14 mouse cellular contexts compared by ENCODE assay signal in the genomic region with DNA sequence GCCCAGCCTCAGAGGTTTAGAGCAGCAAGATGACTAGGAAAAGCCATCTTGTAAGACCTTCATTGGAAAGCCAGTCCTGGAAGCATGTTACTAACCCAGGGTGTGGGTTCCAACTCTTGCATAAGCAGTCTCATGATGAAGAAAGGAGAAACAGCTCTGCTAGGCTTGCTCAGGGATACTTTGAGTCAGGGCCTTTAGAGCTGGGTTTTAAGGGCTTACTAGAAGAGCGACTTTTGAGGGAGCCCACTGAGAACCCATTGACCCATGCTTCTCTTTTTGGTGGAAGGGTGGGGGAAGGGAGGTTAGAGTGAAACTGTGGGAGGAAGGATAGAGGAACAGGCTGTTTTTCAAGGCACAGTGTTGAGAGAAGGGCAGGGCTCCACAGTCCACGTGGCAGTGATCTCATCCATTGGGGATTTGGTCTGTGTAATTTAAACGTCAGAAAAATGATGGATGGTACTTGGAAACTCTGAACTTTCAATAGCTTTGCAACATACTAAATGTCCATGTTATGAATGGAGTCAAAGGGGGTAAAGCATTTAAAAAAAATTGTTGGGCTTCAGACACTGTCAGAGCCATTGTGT. TPM values are rescaled to one million over a fixed set of nuclear protein-coding genes. Genes with fewer than 3 reads are reported as not detected.
DNase-seq lines count a peak whose midpoint lies in the region; ATAC-seq and TF ChIP-seq lines count a peak whose summit lies in the region.
"Had no signal": no experiment of that assay in that cellular context is flagged by ENCODE, and none has a peak within 500 bp of the region (broad histone marks: within the 10 kb centered on the region; RNA-seq: fewer than 3 reads in every experiment).

No protein-coding gene starts in this region.

- H3K36me3 ChIP-seq in kidney, postnatal 0 days (ENCODE audit: insufficient read depth, low read length), result no peaks in the 10 kb centered on the region
- no peaks in the 10 kb centered on the region for H3K36me3 ChIP-seq in myocyte (ENCODE audit: control insufficient read depth, insufficient read depth)
- H3K36me3 ChIP-seq in midbrain, embryonic 11.5 days (ENCODE audit: control insufficient read depth, insufficient read depth, low read length), result no peaks in the 10 kb centered on the region
- H3K36me3 ChIP-seq: hindbrain, embryonic 10.5 days; neural tube, embryonic 13.5 days had no signal

- H3K4me2 ChIP-seq in kidney, postnatal 0 days (ENCODE audit: low read length), result no peak overlapping the region
- H3K4me2 ChIP-seq in myocyte (ENCODE audit: low read depth), result peak overlapping the region; percentile 21
- no peak overlapping the region for H3K4me2 ChIP-seq in midbrain, embryonic 11.5 days
- H3K4me2 ChIP-seq: neural tube, embryonic 13.5 days had no signal

- no peak overlapping the region for H3K27ac ChIP-seq in kidney, postnatal 0 days
- no peak overlapping the region for H3K27ac ChIP-seq in midbrain, embryonic 11.5 days (ENCODE audit: low read depth, low read length)
- H3K27ac ChIP-seq: hindbrain, embryonic 10.5 days; liver, embryonic 14.5 days; neural tube, embryonic 13.5 days had no signal

- no peak overlapping the region for H3ac ChIP-seq in myocyte (ENCODE audit: control insufficient read depth, insufficient read length)

- H3K9me3 ChIP-seq in kidney, postnatal 0 days (replicated peaks; ENCODE audit: low read length), result no peaks in the 10 kb centered on the region
- H3K9me3 ChIP-seq in midbrain, embryonic 11.5 days (ENCODE audit: control insufficient read depth, low read length), result no peaks in the 10 kb centered on the region
- H3K9me3 ChIP-seq: hindbrain, embryonic 10.5 days; neural tube, embryonic 13.5 days had no signal

- ATAC-seq in kidney, postnatal 0 days (replicated peaks; ENCODE audit: low FRiP score, low read depth), result no peak
- ATAC-seq in midbrain, embryonic 11.5 days (ENCODE audit: low FRiP score), result no peak

- no peak for TF ChIP-seq CTCF in kidney, postnatal 0 days (IDR thresholded peaks at IDR 0.05; ENCODE audit: low read depth)

- no peak overlapping the region for H3K9ac ChIP-seq in kidney, postnatal 0 days (ENCODE audit: low read depth, low read length)
- no peak overlapping the region for H3K9ac ChIP-seq in midbrain, embryonic 11.5 days (ENCODE audit: low read length)
- H3K9ac ChIP-seq: liver, embryonic 14.5 days; neural tube, embryonic 13.5 days had no signal

- no peaks in the 10 kb centered on the region for H3K4me1 ChIP-seq in kidney, postnatal 0 days (replicated peaks; ENCODE audit: insufficient read depth, low read length)
- no peaks in the 10 kb centered on the region for H3K4me1 ChIP-seq in midbrain, embryonic 11.5 days (ENCODE audit: control insufficient read depth, insufficient read depth, low read length)
- H3K4me1 ChIP-seq: neural tube, embryonic 13.5 days had no signal

- no peak for TF ChIP-seq POLR2A in myocyte (IDR thresholded peaks at IDR 0.05; ENCODE audit: insufficient read length, low read depth)

- no peaks in the 10 kb centered on the region for H3K27me3 ChIP-seq in kidney, postnatal 0 days (ENCODE audit: insufficient read depth, low read length)
- no peaks in the 10 kb centered on the region for H3K27me3 ChIP-seq in myocyte (ENCODE audit: control insufficient read depth, insufficient read depth, insufficient read length)
- no peaks in the 10 kb centered on the region for H3K27me3 ChIP-seq in midbrain, embryonic 11.5 days (ENCODE audit: control insufficient read depth, insufficient read depth, low read length)
- H3K27me3 ChIP-seq: neural tube, embryonic 13.5 days had no signal

- no peaks in the 10 kb centered on the region for H3K79me2 ChIP-seq in myocyte (ENCODE audit: control insufficient read depth, insufficient read depth)

- no peak overlapping the region for H3K4me3 ChIP-seq in kidney, postnatal 0 days (replicated peaks; ENCODE audit: low read depth, low read length)
- H3K4me3 ChIP-seq in myocyte, result no peak overlapping the region
- H3K4me3 ChIP-seq in midbrain, embryonic 11.5 days (ENCODE audit: low read depth, low read length), result no peak overlapping the region
- H3K4me3 ChIP-seq: hindbrain, embryonic 10.5 days; neural tube, embryonic 13.5 days had no signal

- WGBS in kidney, postnatal 0 days, result 32% methylated on average over 3 of the region's 3 CpGs
- WGBS in midbrain, embryonic 11.5 days, result 54% methylated on average over 3 of the region's 3 CpGs

- DNase-seq in embryo, embryonic 10 days (ENCODE audit: low spot score), result peak; percentile 27
- no peak for DNase-seq in embryo, embryonic 9.5 days (ENCODE audit: extremely low spot score)
- peak; percentile 49 for DNase-seq in kidney, postnatal 0 days (ENCODE audit: low spot score)
- DNase-seq in kidney, postnatal 25 days, result no peak
- peak; percentile 43 for DNase-seq in embryo, embryonic 11 days
- no peak for DNase-seq in midbrain, embryonic 11.5 days (ENCODE audit: low spot score, missing footprints)
- DNase-seq in B cell, adult 2 months, result no peak
- DNase-seq: cerebellum, adult 9-10 months; kidney, postnatal 14 days; right cerebral cortex, adult 18-20 months had no signal

TF ChIP-seq in myocyte, 11 proteins besides CTCF, POLR2A, EP300 and RAD21:
- TF ChIP-seq USF1 (IDR thresholded peaks at IDR 0.05; ENCODE audit: low read depth) (peak; percentile 68), SRF (IDR thresholded peaks at IDR 0.05; ENCODE audit: control insufficient read depth, insufficient read length, low read depth) (no peak)

RNA-seq across cellular contexts. Expression of a gene that starts 22.7 kb away (rescaled TPM):
- 0.97 and 1.0 TPM in 2 replicates for polyA plus RNA-seq in kidney, postnatal 0 days (2015; fragmentation: Nextera tagmentation; extraction: Ambion mirVana)
- polyA plus RNA-seq in myocyte (2012; fragmentation: generic; extraction: Trizol), result not detected
- polyA plus RNA-seq in midbrain, embryonic 11.5 days (2014; fragmentation: Nextera tagmentation; extraction: Ambion mirVana), result 3.2 and 3.4 TPM in 2 replicates

Comparison
In these comparisons a context has a peak if more than half of its experiments do, and no peak if none do; other contexts are left out.
1. DNase-seq: peak in embryo, embryonic 10 days (single experiment), kidney, postnatal 0 days (single experiment) and embryo, embryonic 11 days (single experiment); none in embryo, embryonic 9.5 days (single experiment), kidney, postnatal 25 days (0 of 2), midbrain, embryonic 11.5 days (single experiment) and B cell, adult 2 months (0 of 2).